Mouse (Mus musculus) forebrain, embryonic 13.5 days (tissue): ENCODE results near the gene Tmem121. TPM values are rescaled to one million over a fixed set of nuclear protein-coding genes. Genes with fewer than 3 reads are reported as not detected.
"Not testable (repeated sequence)": the region's sequence is repeated elsewhere in the genome, so short reads cannot be mapped to it uniquely, and the experiment has no call there.

Experiments
- ATAC-seq: fragments of 200-750 bp; cut with Nextera tagmentation; 2 replicates; pipeline ENCODE4 v1.8.0; 2017
- H3K27ac ChIP-seq: fragments of 300-500 bp; sonication (generic); 2 replicates; pipeline ENCODE4 v1.5.1; 2015; ENCODE audit warnings: inconsistent platforms, mild to moderate bottlenecking, moderate library complexity
- H3K27me3 ChIP-seq: fragments of 300-500 bp; sonication (generic); 2 replicates; pipeline ENCODE4 v1.6.1; 2015; ENCODE audit warnings: mild to moderate bottlenecking, inconsistent platforms
- H3K36me3 ChIP-seq: fragments of 300-500 bp; sonication (generic); 2 replicates; pipeline ENCODE4 v1.6.1; 2015; ENCODE audit warnings: mild to moderate bottlenecking, inconsistent platforms; ENCODE audit not compliant: poor library complexity, severe bottlenecking
- H3K4me1 ChIP-seq: fragments of 300-500 bp; sonication (generic); 2 replicates; pipeline ENCODE4 v1.6.1; 2015; ENCODE audit warnings: inconsistent platforms
- H3K4me2 ChIP-seq: fragments of 300-500 bp; sonication (generic); 2 replicates; pipeline ENCODE4 v1.6.1; 2015; ENCODE audit warnings: inconsistent platforms, mild to moderate bottlenecking, moderate library complexity
- H3K4me3 ChIP-seq: fragments of 300-500 bp; sonication (generic); 2 replicates; pipeline ENCODE4 v1.5.1; 2015; ENCODE audit warnings: mild to moderate bottlenecking, inconsistent platforms
- H3K9ac ChIP-seq: fragments of 300-500 bp; sonication (generic); 2 replicates; pipeline ENCODE4 v1.6.1; 2015; ENCODE audit warnings: mild to moderate bottlenecking, inconsistent platforms
- H3K9me3 ChIP-seq: fragments of 300-500 bp; sonication (generic); replicated peaks from 2 replicates; pipeline ENCODE4 v1.6.1; 2016; ENCODE audit warnings: inconsistent platforms
- WGBS: fragments of 180-500 bp; shearing (Covaris S2); methylation state at CpG from one replicate; pipeline ENCODE4 v1.1.7; 2015; 5-methylcytosine and 5-hydroxymethylcytosine counted together
- polyA plus RNA-seq: library from polyadenylated mRNA; unstranded; fragments of >200 nt; fragmentation: Nextera tagmentation; extraction: Ambion mirVana; gene quantifications from 2 replicates; pipeline ENCODE4 v1.2.1, GENCODE M21; 2015

The Tmem121 gene
- polyA plus RNA-seq, 1 experiment from 2014 or later: 23.9 TPM

- WGBS: 29% methylated on average over 1 of the region's 1 CpGs
- ATAC-seq: not testable (repeated sequence)
Observed at GRCm38 (mm10) chr12:113232264-113232750, 46.6 kb downstream of the Tmem121 start.

More at GRCm38 (mm10) chr12:113232264-113232750, 46.6 kb downstream of the Tmem121 start:
- H3K27me3 ChIP-seq, H3K4me2 ChIP-seq, H3K27ac ChIP-seq, H3K36me3 ChIP-seq, H3K4me3 ChIP-seq, H3K9ac ChIP-seq, H3K4me1 ChIP-seq, H3K9me3 ChIP-seq: not testable (repeated sequence)

Other genes starting within 250 kb of the Tmem121 start
- 57.1 and 61.2 TPM in 2 replicates for gene Nudt14, start 243.8 kb upstream of the Tmem121 start, polyA plus RNA-seq
- 30.3 and 32.7 TPM in 2 replicates for gene Btbd6, start 209.4 kb upstream of the Tmem121 start, polyA plus RNA-seq
- gene Brf1, start 185.2 kb upstream of the Tmem121 start, polyA plus RNA-seq: 62.5 and 68.8 TPM in 2 replicates
- 17.4 and 20.9 TPM in 2 replicates for gene Pacs2, start 171.4 kb upstream of the Tmem121 start, polyA plus RNA-seq
- not detected in 2 replicates for gene Tex22, start 111.4 kb upstream of the Tmem121 start, polyA plus RNA-seq
- gene Mta1, start 87.7 kb upstream of the Tmem121 start, polyA plus RNA-seq: 19.5 and 20.2 TPM in 2 replicates
- 314 and 328 TPM in 2 replicates for gene Crip2, start 45.7 kb upstream of the Tmem121 start, polyA plus RNA-seq
- gene Crip1, start 39.6 kb upstream of the Tmem121 start, polyA plus RNA-seq: 35.9 and 40.0 TPM in 2 replicates
- gene Tedc1, start 29.5 kb upstream of the Tmem121 start, polyA plus RNA-seq: 32.2 and 41.2 TPM in 2 replicates